Mouse (Mus musculus) heart, embryonic 14.5 days (tissue): Measurements from ENCODE around the gene Mea1. TPM values are rescaled to one million over a fixed set of nuclear protein-coding genes. Genes with fewer than 3 reads are reported as not detected.

Experiments used
- ATAC-seq: fragments of 200-750 bp; cut with Nextera tagmentation; 2 replicates; pipeline ENCODE4 v1.8.0; 2017; ENCODE audit warnings: low read depth, moderate TSS enrichment; ENCODE audit not compliant: insufficient number of reproducible peaks, insufficient read depth, low FRiP score
- H3K27ac ChIP-seq, 2 experiments: fragments of 200-500 bp in 1 of 2; fragments of 300-500 bp in 1 of 2; sonication (generic) in 1 of 2; replicated peaks in 1 of 2; 2 replicates each; pipeline ENCODE4 v1.5.1; 2012 to 2014; ENCODE audit warnings: low read depth in 2 of 2, low read length in 2 of 2, control low read depth in 1 of 2, mild to moderate bottlenecking in 1 of 2, mixed read lengths in 1 of 2; ENCODE audit not compliant: control insufficient read depth in 1 of 2, insufficient read depth in 1 of 2
- H3K27me3 ChIP-seq: fragments of 300-500 bp; sonication (generic); 2 replicates; pipeline ENCODE4 v1.6.1; 2014; ENCODE audit warnings: mild to moderate bottlenecking, low read length, control low read depth; ENCODE audit not compliant: control insufficient read depth, insufficient read depth
- H3K36me3 ChIP-seq: fragments of 300-500 bp; sonication (generic); 2 replicates; pipeline ENCODE4 v1.6.1; 2014; ENCODE audit warnings: mild to moderate bottlenecking, control low read depth, low read length, mixed read lengths; ENCODE audit not compliant: control insufficient read depth, insufficient read depth
- H3K4me1 ChIP-seq, 2 experiments: fragments of 200-500 bp in 1 of 2; fragments of 300-500 bp in 1 of 2; sonication (generic) in 1 of 2; 2 replicates each; pipeline ENCODE4 v1.6.1; 2012 to 2014; ENCODE audit warnings: low read length in 2 of 2, control low read depth in 1 of 2, mixed read lengths in 1 of 2; ENCODE audit not compliant: control insufficient read depth in 2 of 2, insufficient read depth in 2 of 2
- H3K4me2 ChIP-seq: fragments of 300-500 bp; sonication (generic); 2 replicates; pipeline ENCODE4 v1.6.1; 2014; ENCODE audit warnings: mild to moderate bottlenecking, low read length
- H3K4me3 ChIP-seq, 2 experiments: fragments of 200-500 bp in 1 of 2; fragments of 300-500 bp in 1 of 2; sonication (generic) in 1 of 2; 2 replicates each; pipeline ENCODE4 v1.5.1; 2012 to 2014; ENCODE audit warnings: low read length in 2 of 2, mild to moderate bottlenecking in 2 of 2, control low read depth in 1 of 2, low read depth in 1 of 2, moderate library complexity in 1 of 2; ENCODE audit not compliant: control insufficient read depth in 1 of 2, insufficient read depth in 1 of 2
- H3K9ac ChIP-seq: fragments of 300-500 bp; sonication (generic); 2 replicates; pipeline ENCODE4 v1.6.1; 2014; ENCODE audit warnings: mild to moderate bottlenecking, low read length
- H3K9me3 ChIP-seq: fragments of 300-500 bp; sonication (generic); 2 replicates; pipeline ENCODE4 v1.6.1; 2016; ENCODE audit warnings: low read length, control low read depth; ENCODE audit not compliant: control insufficient read depth
- WGBS: fragments of 180-500 bp; shearing (Covaris S2); extraction: QIAGEN DNeasy Blood & Tissue Kit; methylation state at CpG from one replicate; pipeline ENCODE4 v1.1.7; 2014; 5-methylcytosine and 5-hydroxymethylcytosine counted together
- polyA plus RNA-seq: library from polyadenylated mRNA; unstranded; fragments of >200 nt; fragmentation: Nextera tagmentation; extraction: Ambion mirVana; gene quantifications from 2 replicates; pipeline ENCODE4 v1.2.1, GENCODE M21; 2014

Gene Mea1
- polyA plus RNA-seq, 1 experiment from 2014 or later: 129 TPM

- WGBS: 8% methylated on average over 36 of the region's 36 CpGs
- Histone ChIP-seq H3K4me2 (peak within 1 kb of the TSS; percentile 93), H3K4me3 (peak within 1 kb of the TSS; percentile 94 to 99), H3K27ac (peak within 1 kb of the TSS; percentile 57 to 79), H3K9ac (peak within 1 kb of the TSS; percentile 96), H3K27me3 (no peaks in the 10 kb centered on the region), H3K36me3 (peaks cover 26% of the 10 kb centered on the region), H3K4me1 (peaks cover 0 to 10% of the 10 kb centered on the region in 2 experiments; a peak in 3 of 4 replicates), H3K9me3 (no peaks in the 10 kb centered on the region)
- peak; percentile 75 for ATAC-seq
Measured at GRCm38 (mm10) chr17:46710959-46711597, 32.5 kb downstream of the Mea1 start, which contains the start of gene Pex6. Pex6 (plus strand) TSS chr17:46711463.

- H3K27ac ChIP-seq: peak overlapping the region; percentile 57 to 79; a peak in 3 of 4 replicates
- peak overlapping the region; percentile 94 to 99 for H3K4me3 ChIP-seq
- WGBS: under 1% methylated on average over 74 of the region's 76 CpGs
- H3K36me3 ChIP-seq: peaks cover 32% of the 10 kb centered on the region
- peaks cover 0 to 10% of the 10 kb centered on the region in 2 experiments; a peak in 2 of 4 replicates for H3K4me1 ChIP-seq
- H3K4me2 ChIP-seq: peak overlapping the region; percentile 93
- no peaks in the 10 kb centered on the region for H3K27me3 ChIP-seq
- no peaks in the 10 kb centered on the region for H3K9me3 ChIP-seq
- ATAC-seq: peak; percentile 49
- peak overlapping the region; percentile 96 for H3K9ac ChIP-seq
Measured at GRCm38 (mm10) chr17:46711612-46712271, 33.1 kb downstream of the Mea1 start.

- Histone ChIP-seq H3K9ac (peak overlapping the region; percentile 96), H3K27me3 (no peaks in the 10 kb centered on the region), H3K4me3 (peak overlapping the region; percentile 94 to 99), H3K9me3 (no peaks in the 10 kb centered on the region), H3K4me1 (peaks cover 0 to 10% of the 10 kb centered on the region in 2 experiments; a peak in 2 of 4 replicates), H3K4me2 (peak overlapping the region; percentile 93), H3K36me3 (peaks cover 35% of the 10 kb centered on the region), H3K27ac (0 out of 4 replicates have a peak overlapping the region, but pooled peaks of 1 of the 2 experiments have one; percentile 79)
- WGBS: 50% methylated on average over 7 of the region's 7 CpGs
- no peak for ATAC-seq
Measured at GRCm38 (mm10) chr17:46712442-46712841, 33.8 kb downstream of the Mea1 start.

GRCm38 (mm10) chr17:46713849-46714248 lies 35.3 kb downstream of the Mea1 start:
- no peaks in the 10 kb centered on the region for H3K27me3 ChIP-seq

GRCm38 (mm10) chr17:46714756-46715481 lies 36.3 kb downstream of the Mea1 start:
- peaks cover 37% of the 10 kb centered on the region for H3K36me3 ChIP-seq
- no peaks in the 10 kb centered on the region for H3K27me3 ChIP-seq
- WGBS: 90% methylated on average over 11 of the region's 11 CpGs
- H3K4me1 ChIP-seq: peaks cover 0 to 10% of the 10 kb centered on the region in 2 experiments; a peak in 2 of 4 replicates
- no peak for ATAC-seq
- no peak overlapping the region for H3K4me3 ChIP-seq
- no peak overlapping the region for H3K9ac ChIP-seq
- H3K9me3 ChIP-seq: no peaks in the 10 kb centered on the region
- H3K27ac ChIP-seq: no peak overlapping the region
- H3K4me2 ChIP-seq: no peak overlapping the region

More at GRCm38 (mm10) chr17:46713849-46714248, 35.3 kb downstream of the Mea1 start:
- Histone ChIP-seq H3K9ac (no peak overlapping the region), H3K4me2 (no peak overlapping the region), H3K36me3 (peaks cover 37% of the 10 kb centered on the region), H3K4me3 (no peak overlapping the region), H3K27ac (no peak overlapping the region), H3K9me3 (no peaks in the 10 kb centered on the region), H3K4me1 (peaks cover 0 to 10% of the 10 kb centered on the region in 2 experiments; a peak in 2 of 4 replicates)
- ATAC-seq: no peak
- 87% methylated on average over 9 of the region's 9 CpGs for WGBS

GRCm38 (mm10) chr17:46721077-46721476 lies 42.5 kb downstream of the Mea1 start:
- no peaks in the 10 kb centered on the region for H3K9me3 ChIP-seq
- H3K27ac ChIP-seq: no peak overlapping the region
- no peak overlapping the region for H3K4me2 ChIP-seq
- peaks cover 40% of the 10 kb centered on the region for H3K36me3 ChIP-seq
- no peak overlapping the region for H3K9ac ChIP-seq
- no peak overlapping the region for H3K4me3 ChIP-seq
- H3K27me3 ChIP-seq: no peaks in the 10 kb centered on the region
- ATAC-seq: no peak
- peaks cover 3 to 6% of the 10 kb centered on the region in 2 experiments; a peak in 3 of 4 replicates for H3K4me1 ChIP-seq
- 87% methylated on average over 7 of the region's 7 CpGs for WGBS

- no peak for ATAC-seq
- Histone ChIP-seq H3K9me3 (no peaks in the 10 kb centered on the region), H3K27me3 (peaks cover 18% of the 10 kb centered on the region), H3K27ac (0 out of 4 replicates have a peak overlapping the region, but pooled peaks of 1 of the 2 experiments have one; percentile 3), H3K9ac (no peak overlapping the region), H3K4me3 (no peak overlapping the region), H3K36me3 (peaks cover 28% of the 10 kb centered on the region), H3K4me1 (peaks cover 7 to 23% of the 10 kb centered on the region in 2 experiments; a peak in 3 of 4 replicates), H3K4me2 (no peak overlapping the region; the same call in 1 of the 2 replicates)
- WGBS: 77% methylated on average over 18 of the region's 20 CpGs
Measured at GRCm38 (mm10) chr17:46724477-46725084, 46.0 kb downstream of the Mea1 start.
